Mouse (Mus musculus): ENCODE results near the gene Podnl1.

DNA sequence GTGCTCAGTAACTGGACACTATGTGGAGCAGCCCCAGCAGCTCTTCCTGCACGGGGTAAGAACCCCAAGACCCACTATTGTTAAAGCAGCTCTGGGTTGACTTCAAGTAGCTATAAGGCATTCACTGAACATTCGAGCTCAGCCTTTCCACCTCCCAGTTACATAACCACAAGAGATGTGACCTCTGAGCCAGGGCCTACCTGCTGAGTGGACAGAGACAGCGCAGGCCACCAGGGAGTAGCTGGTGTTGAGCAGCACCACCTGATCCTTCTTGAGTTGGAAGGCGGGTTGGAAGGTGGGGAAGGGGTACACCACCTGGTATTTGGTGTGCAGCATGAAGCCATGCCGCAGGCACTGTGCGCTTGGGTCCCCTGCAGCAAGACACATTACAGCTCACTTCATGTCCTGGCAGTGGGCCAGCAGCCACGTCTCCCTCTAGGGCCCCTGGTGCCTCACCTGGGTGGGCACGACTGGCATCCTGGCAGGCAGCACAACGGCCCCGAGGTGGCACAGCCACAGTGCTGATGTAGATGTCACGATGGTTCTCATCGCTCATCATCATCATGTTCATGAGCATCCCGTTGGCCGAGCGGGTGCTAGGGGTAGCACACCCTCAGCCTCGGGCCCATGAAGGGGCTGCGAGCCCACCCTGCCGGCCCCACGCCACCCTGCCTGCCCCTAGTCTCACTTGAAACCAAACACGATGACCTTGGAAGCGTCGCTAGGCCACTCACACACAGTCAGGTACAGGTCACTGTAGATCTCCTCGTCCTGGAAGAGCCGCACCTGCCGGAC is 24.1 kb upstream of the Podnl1 start:
- TF ChIP-seq POLR2A (IDR thresholded peaks at IDR 0.05; ENCODE audit: borderline replicate concordance, control insufficient read depth, low read depth, low read length) (no peak), CTCF (IDR thresholded peaks at IDR 0.05; ENCODE audit: control insufficient read depth, insufficient read depth, low read length) (no peak)

Measured in bone marrow, adult 2 months (tissue).